Mouse (Mus musculus) cerebellum, adult 9-10 months (tissue): ENCODE results near the gene Xrcc5.
A peak's percentile ranks its signal among the peaks of the same experiment; 100 is the strongest.

ENCODE experiments used
- DNase-seq: peaks from one replicate; pipeline ENCODE4 v3.0.0; 2022

The Xrcc5 gene

DNA sequence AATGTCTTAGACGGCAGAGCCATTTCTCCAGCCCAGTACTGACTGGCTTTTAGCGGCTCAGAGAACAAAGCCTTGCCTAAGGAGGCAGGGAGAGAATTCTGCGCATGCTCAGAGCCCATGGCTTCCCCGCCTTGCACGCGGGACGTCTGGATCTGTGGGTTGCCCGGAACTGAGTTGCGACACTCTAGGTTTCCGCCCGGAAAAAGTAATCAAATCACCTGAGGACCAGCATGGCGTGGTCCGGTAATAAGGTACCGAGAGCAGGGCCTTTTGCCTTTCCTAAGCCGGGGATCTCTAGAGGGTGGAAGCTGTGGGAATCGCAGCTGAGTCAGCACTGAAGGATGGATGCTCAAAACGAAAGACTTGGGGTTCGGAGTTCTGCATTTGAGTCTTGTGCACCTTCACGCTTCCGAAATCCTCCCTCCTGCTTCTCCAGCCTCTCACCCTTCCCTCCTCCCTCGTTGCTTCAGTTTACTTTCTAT is at the start of gene Xrcc5:
Gene Xrcc5 (plus strand): TSS at position 105 of the 482 bp plus-strand sequence.
- peak; percentile 96 for DNase-seq

GRCm38 (mm10) chr1:72263099-72263498 is 44.1 kb upstream of the Xrcc5 start:
- no peak for DNase-seq

GRCm38 (mm10) chr1:72278085-72278484 is 29.1 kb upstream of the Xrcc5 start:
- no peak for DNase-seq

DNA sequence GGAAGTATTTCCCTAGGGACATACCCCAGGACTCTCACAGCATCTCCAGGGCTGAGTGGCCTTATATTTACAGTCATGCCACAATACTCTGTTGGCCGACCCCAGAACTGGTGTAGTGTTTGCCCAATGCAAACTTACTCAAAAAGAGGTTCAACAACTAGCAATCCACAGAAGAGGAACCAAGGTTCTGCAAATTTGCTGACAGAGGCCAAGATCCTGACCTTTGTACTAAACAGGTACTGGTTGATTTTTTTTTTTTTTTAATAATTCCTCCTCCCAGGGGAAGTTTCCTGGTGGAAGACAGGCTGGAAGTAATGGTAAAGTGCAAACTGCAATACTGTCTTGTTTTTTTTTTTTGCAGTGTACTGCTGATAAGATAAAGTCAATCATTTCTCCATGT is 24.6 kb upstream of the Xrcc5 start:
- DNase-seq, result no peak

GRCm38 (mm10) chr1:72283992-72284485 is 23.2 kb upstream of the Xrcc5 start, which contains the start of the genes Pecr and Tmem169:
Gene Pecr, minus strand, starts transcription at chr1:72284314.
Gene Tmem169, plus strand, starts transcription at chr1:72284369.
- DNase-seq, result peak; percentile 96

GRCm38 (mm10) chr1:72284539-72284938 is 22.7 kb upstream of the Xrcc5 start:
- DNase-seq, result no peak

DNA sequence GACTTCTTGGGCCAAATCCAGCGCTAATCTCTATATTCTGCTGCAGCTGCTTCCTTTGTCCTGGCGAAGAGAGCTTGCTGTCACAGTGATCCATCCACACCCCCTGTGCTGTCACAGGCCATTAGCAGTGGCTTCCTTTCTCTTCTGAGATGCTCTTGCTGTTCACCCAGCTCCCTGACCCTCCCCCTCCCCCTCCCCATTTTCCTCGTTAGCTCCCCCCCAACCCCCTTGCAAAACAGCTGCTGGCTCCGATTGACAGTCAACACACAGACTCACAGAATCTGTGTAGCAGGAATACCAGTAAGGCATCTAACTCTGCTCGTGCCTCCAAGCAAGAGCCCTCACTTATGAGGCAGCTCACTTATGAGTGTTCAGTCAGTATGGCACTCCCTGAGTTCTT is 20.3 kb upstream of the Xrcc5 start:
- no peak for DNase-seq

- DNase-seq, result no peak
Measured at GRCm38 (mm10) chr1:72287893-72288292, 19.3 kb upstream of the Xrcc5 start.

DNA sequence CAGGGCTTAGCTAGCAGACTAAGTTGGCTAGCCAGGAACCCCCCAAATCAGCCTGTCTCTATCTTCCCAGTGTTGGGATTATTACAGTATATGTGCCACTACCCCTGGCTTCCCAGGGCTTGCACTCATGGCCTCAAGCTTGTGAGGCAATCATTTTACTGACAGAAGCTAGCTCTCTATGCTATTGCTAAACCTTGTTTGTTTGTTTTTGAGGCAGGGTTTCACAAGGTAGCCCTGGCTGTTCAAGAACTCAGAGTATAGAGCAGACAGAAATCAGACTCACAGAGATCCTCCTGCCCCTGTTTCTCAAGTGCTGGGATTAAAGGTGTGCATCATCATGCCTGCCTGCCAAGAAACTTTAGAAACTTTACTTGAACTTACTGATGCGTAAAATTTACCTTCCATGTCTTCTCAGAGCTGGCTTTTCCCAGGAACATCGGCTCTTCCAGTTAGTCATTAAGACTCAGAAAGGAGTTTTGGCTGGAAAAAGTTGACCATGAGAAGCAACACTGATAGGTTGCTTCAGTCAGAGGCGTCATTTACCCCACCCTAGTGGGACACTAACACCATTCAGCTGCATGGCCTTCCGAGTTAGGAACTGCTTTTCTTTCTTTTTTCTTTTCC is 18.6 kb upstream of the Xrcc5 start:
- DNase-seq, result no peak

GRCm38 (mm10) chr1:72290896-72291295 is 16.3 kb upstream of the Xrcc5 start:
- no peak for DNase-seq

DNA sequence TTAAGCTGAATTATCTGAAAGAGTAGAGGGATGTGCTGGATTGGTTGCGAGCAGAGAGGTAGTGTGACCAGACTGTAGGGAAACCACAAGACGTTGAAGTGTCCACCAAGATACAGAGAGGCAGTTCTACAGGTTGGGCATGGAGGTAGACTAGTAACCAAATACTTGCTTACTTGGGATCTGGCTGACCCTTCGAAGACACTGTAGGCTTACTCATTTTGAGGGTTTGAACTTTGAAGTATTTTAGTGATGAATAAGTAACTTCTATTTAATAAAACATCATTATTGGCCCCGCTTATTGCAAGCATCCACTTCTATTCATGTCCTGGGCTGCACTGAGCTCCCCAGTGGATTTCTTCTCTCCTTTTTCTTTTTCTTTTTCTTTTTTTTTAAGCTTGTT is 15.8 kb upstream of the Xrcc5 start:
- DNase-seq, result no peak

DNA sequence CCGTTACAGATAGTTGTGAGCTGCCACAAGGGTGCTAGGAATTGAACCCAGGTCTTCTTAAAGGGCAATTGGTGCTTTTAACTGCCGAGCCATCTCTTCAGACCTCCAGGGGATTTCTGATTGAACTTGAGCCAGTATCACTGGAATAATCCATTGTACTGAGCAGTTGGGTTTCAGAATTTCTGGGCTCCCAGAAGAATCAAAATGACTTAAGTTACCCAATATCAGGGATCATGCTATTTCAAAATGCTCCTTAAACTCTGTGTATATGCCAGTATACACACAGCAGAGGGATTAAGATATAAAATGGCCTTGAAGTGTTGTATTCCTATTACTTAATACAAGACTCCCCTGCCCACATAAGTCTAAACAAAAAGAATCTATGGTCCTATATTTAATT is 15.3 kb upstream of the Xrcc5 start:
- no peak for DNase-seq

- no peak for DNase-seq
Measured at GRCm38 (mm10) chr1:72293869-72294663, 13.2 kb upstream of the Xrcc5 start.

GRCm38 (mm10) chr1:72295746-72296145 is 11.5 kb upstream of the Xrcc5 start:
- DNase-seq, result no peak

GRCm38 (mm10) chr1:72301845-72302244 is 5.4 kb upstream of the Xrcc5 start:
- no peak for DNase-seq

- DNase-seq, result no peak
Measured at GRCm38 (mm10) chr1:72306241-72306640, 980 bp upstream of the Xrcc5 start.

DNA sequence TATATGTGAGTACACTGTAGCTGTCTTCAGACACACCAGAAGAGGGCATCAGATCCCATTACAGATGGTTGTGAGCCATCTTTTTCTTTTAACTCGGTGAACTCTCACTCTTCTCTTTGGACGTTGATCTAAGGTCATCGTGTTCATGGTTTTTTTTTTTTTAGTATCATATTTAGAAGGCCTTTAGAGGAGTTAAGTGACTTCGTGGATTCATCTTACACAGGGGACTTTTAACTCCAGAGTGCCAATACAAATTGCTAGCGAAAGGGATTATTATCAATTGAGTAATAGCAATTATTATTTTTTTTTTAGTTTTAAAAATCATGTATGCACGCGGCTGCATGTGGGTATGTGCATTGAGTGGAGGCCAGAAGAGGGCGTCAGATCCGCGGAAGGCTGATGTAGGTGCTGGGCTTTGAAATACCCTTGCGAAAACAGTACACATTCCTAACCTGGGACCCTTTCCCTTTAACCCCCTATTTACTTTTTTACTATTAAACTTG is 491 bp upstream of the Xrcc5 start:
- no peak for DNase-seq

DNA sequence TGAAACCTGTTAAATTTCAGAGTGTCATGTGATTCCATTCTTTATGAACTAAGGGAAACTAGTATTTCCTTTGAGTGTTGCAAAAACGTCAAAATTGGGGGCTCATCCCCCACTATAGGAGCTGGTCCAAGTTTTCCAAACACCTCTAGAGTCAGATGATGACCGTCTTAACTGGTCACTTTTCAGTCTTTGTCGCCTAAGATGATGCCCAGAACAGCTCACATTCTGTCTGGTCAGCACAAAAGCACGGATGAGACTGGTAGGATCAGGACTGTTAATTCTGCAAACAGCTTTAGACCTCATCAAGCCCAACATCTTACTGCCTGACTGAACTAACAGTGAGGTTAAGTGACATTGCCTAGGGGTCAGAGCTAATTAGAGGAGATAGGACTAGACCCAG is 1.7 kb downstream of the Xrcc5 start:
- DNase-seq, result no peak

DNA sequence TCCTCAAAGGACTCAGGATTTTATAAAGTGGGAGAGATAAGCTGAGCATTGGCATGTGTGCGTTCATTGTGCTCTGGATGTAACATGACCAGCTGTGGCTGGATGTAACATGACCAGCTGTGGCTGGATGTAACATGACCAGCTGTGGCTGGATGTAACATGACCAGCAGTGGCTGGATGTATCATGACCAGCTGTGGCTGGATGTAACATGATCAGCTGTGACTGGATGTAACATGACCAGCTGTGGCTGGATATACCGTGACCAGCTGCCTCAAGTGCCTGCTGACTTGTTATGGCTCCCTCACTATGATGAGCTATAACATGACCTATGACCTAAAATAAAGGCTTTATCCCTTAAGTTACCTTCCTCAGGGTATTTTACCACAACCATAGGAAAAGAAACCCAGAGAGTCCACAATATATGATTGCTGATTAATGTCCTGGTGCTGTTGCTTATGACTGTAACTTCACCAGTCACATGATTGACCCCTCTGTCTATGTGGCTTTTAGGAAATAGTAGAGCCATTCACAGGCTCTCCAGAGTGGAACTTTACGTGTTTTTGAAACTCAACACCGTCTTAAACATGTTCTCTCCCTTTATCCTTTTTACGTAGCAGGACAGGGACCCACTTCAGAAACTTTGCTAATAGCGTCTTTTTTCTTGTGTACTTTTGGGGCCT is 2.7 kb downstream of the Xrcc5 start:
- no peak for DNase-seq

DNA sequence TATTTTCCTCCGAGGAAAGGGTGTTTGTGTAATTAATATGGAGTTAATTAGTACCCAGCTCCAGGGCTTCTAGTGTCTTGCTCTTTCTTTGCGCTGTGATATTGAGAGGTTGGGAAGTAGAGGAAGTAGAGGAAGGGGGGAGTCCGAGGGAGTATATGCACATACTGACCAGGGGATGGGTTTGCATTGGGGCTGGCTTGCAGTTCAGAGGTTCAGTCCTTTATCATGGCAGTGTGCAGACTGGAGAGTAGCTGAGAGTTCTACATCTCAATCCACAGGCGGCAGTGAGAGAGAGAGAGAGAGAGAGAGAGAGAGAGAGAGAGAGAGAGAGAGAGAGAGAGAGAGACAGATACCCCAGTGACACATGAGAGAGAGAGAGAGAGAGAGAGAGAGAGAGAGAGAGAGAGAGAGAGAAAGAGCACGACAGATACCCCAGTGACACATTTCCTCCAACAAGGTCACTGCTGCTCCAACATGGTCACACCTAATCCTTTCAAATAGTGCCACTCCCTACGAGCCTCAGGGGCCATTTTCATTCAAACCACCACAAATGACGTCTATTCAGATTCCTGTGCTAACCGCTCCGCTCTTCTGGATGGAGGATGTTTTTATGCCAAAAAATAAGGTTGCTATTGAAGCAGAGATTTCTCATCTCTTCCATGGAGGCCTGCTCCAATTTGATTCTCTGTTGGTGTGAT is 5.6 kb downstream of the Xrcc5 start:
- DNase-seq, result no peak

GRCm38 (mm10) chr1:72313399-72314039 is 6.3 kb downstream of the Xrcc5 start:
- peak; percentile 78 for DNase-seq

GRCm38 (mm10) chr1:72315447-72315846 is 8.2 kb downstream of the Xrcc5 start:
- no peak for DNase-seq
